Mouse (Mus musculus): ENCODE data around the gene Cux2.

The Cux2 gene

GRCm38 (mm10) chr5:122059060-122060017 is 9.4 kb upstream of the Cux2 start:
- DNase-seq (ENCODE audit: low read depth, low spot score), result peak; percentile 64

- DNase-seq (ENCODE audit: low read depth, low spot score), result peak; percentile 34
Measured at GRCm38 (mm10) chr5:122057622-122058021, 7.7 kb upstream of the Cux2 start.

- no peak for DNase-seq (ENCODE audit: low read depth, low spot score)
Measured at GRCm38 (mm10) chr5:122056557-122056956, 6.7 kb upstream of the Cux2 start.

- DNase-seq (ENCODE audit: low read depth, low spot score), result no peak
Measured at GRCm38 (mm10) chr5:122054130-122054843, 4.4 kb upstream of the Cux2 start.

GRCm38 (mm10) chr5:122053587-122053986 is 3.7 kb upstream of the Cux2 start:
- no peak for DNase-seq (ENCODE audit: low read depth, low spot score)

GRCm38 (mm10) chr5:122050832-122051105 is 867 bp upstream of the Cux2 start:
- no peak for DNase-seq (ENCODE audit: low read depth, low spot score)

- no peak for DNase-seq (ENCODE audit: low read depth, low spot score)
Measured at GRCm38 (mm10) chr5:122049664-122050016, 262 bp downstream of the Cux2 start.

GRCm38 (mm10) chr5:122048686-122049663 is 927 bp downstream of the Cux2 start:
- DNase-seq (ENCODE audit: low read depth, low spot score), result no peak

- no peak for DNase-seq (ENCODE audit: low read depth, low spot score)
Measured at GRCm38 (mm10) chr5:122048252-122048651, 1.6 kb downstream of the Cux2 start.

- DNase-seq (ENCODE audit: low read depth, low spot score), result no peak
Measured at GRCm38 (mm10) chr5:122047791-122048190, 2.1 kb downstream of the Cux2 start.

GRCm38 (mm10) chr5:122043567-122043966 is 6.3 kb downstream of the Cux2 start:
- DNase-seq (ENCODE audit: low read depth, low spot score), result no peak

- DNase-seq (ENCODE audit: low read depth, low spot score), result no peak
Measured at GRCm38 (mm10) chr5:122035278-122035677, 14.6 kb downstream of the Cux2 start.

- DNase-seq (ENCODE audit: low read depth, low spot score), result no peak
Measured at GRCm38 (mm10) chr5:122033167-122033478, 16.8 kb downstream of the Cux2 start.

GRCm38 (mm10) chr5:122032471-122033166 is 17.3 kb downstream of the Cux2 start:
- DNase-seq (ENCODE audit: low read depth, low spot score), result no peak

GRCm38 (mm10) chr5:122031146-122031545 is 18.8 kb downstream of the Cux2 start:
- no peak for DNase-seq (ENCODE audit: low read depth, low spot score)

GRCm38 (mm10) chr5:122030640-122031039 is 19.3 kb downstream of the Cux2 start:
- no peak for DNase-seq (ENCODE audit: low read depth, low spot score)

GRCm38 (mm10) chr5:122026771-122027170 is 23.1 kb downstream of the Cux2 start:
- DNase-seq (ENCODE audit: low read depth, low spot score), result no peak

GRCm38 (mm10) chr5:122026284-122026683 is 23.6 kb downstream of the Cux2 start:
- DNase-seq (ENCODE audit: low read depth, low spot score), result no peak

GRCm38 (mm10) chr5:122025117-122025516 is 24.8 kb downstream of the Cux2 start:
- DNase-seq (ENCODE audit: low read depth, low spot score), result no peak

GRCm38 (mm10) chr5:122019288-122019687 is 30.6 kb downstream of the Cux2 start:
- DNase-seq (ENCODE audit: low read depth, low spot score), result no peak

GRCm38 (mm10) chr5:122017778-122018177 is 32.1 kb downstream of the Cux2 start:
- no peak for DNase-seq (ENCODE audit: low read depth, low spot score)

Measured in 3T3-L1 (cell line).